Mouse (Mus musculus) MEL (cell line): Measurements from ENCODE around the gene Endog. TPM values are rescaled to one million over a fixed set of nuclear protein-coding genes. Genes with fewer than 3 reads are reported as not detected.
A peak's percentile ranks its signal among the peaks of the same experiment; 100 is the strongest.

ENCODE experiments used
- DNase-seq: peaks from one replicate; pipeline ENCODE4 v3.0.0; 2011; ENCODE audit warnings: low read depth, low spot score
- H3K27ac ChIP-seq: 2 replicates; pipeline ENCODE4 v1.5.1; 2012; ENCODE audit warnings: low read depth, mild to moderate bottlenecking, control low read depth, low read length, moderate library complexity; ENCODE audit not compliant: control insufficient read depth
- H3K27me3 ChIP-seq, 2 experiments: fragments of 150-350 bp in 1 of 2; sonication (generic) in 1 of 2; 2 replicates each; pipeline ENCODE4 v1.6.1; 2012; ENCODE audit warnings: low read length in 2 of 2, mild to moderate bottlenecking in 2 of 2, improper control_type of control experiment in 1 of 2, moderate library complexity in 1 of 2; ENCODE audit not compliant: insufficient read depth in 2 of 2, control insufficient read depth in 1 of 2
- H3K36me3 ChIP-seq, 2 experiments: 2 replicates each; pipeline ENCODE4 v1.6.1; 2012 to 2014; ENCODE audit warnings: low read length in 2 of 2, improper control_type of control experiment in 1 of 2, inconsistent platforms in 1 of 2, mild to moderate bottlenecking in 1 of 2; ENCODE audit not compliant: insufficient read depth in 2 of 2, control insufficient read depth in 1 of 2
- H3K4me1 ChIP-seq, 2 experiments: fragments of 150-350 bp in 1 of 2; sonication (generic) in 1 of 2; 2 replicates each; pipeline ENCODE4 v1.6.1; 2012; ENCODE audit warnings: low read length in 2 of 2, improper control_type of control experiment in 1 of 2, mild to moderate bottlenecking in 1 of 2; ENCODE audit not compliant: insufficient read depth in 2 of 2, control insufficient read depth in 1 of 2
- H3K4me3 ChIP-seq, 2 experiments: fragments of 150-350 bp in 1 of 2; sonication (generic) in 1 of 2; 2 replicates each; pipeline ENCODE4 v1.5.1; 2012; ENCODE audit warnings: low read depth in 2 of 2, low read length in 2 of 2, mild to moderate bottlenecking in 2 of 2, moderate library complexity in 2 of 2, control low read depth in 1 of 2, improper control_type of control experiment in 1 of 2; ENCODE audit not compliant: control insufficient read depth in 1 of 2, insufficient read depth in 1 of 2
- H3K79me2 ChIP-seq: 2 replicates; pipeline ENCODE4 v1.6.1; 2012; ENCODE audit warnings: mild to moderate bottlenecking, low read length, moderate library complexity; ENCODE audit not compliant: control insufficient read depth, poor library complexity, insufficient read depth
- H3K9ac ChIP-seq: 2 replicates; pipeline ENCODE4 v1.6.1; 2012; ENCODE audit warnings: low read depth, mild to moderate bottlenecking, control low read depth, low read length, moderate library complexity; ENCODE audit not compliant: control insufficient read depth, poor library complexity, severe bottlenecking
- H3K9me3 ChIP-seq: fragments of 150-350 bp; sonication (generic); replicated peaks from 2 replicates; pipeline ENCODE4 v1.6.1; 2012; ENCODE audit warnings: mild to moderate bottlenecking, low read length, improper control_type of control experiment, moderate library complexity; ENCODE audit not compliant: insufficient read depth
- CHD1 ChIP-seq: IDR thresholded peaks from 2 replicates; pipeline ENCODE4 v1.6.1; 2012; ENCODE audit warnings: low read depth, mild to moderate bottlenecking, inconsistent platforms, low read length, improper control_type of control experiment
- CTCF ChIP-seq, 3 experiments: IDR thresholded peaks in 2 of 3; conservative IDR thresholded peaks in 1 of 3; 2 replicates each; pipeline ENCODE4 v1.5.1; 2011 to 2012; ENCODE audit warnings: low read length in 3 of 3, low read depth in 2 of 3, mild to moderate bottlenecking in 2 of 3, improper control_type of control experiment in 1 of 3, inconsistent platforms in 1 of 3, mixed read lengths in 1 of 3, moderate library complexity in 1 of 3; ENCODE audit not compliant: control insufficient read depth in 1 of 3, insufficient read depth in 1 of 3, poor library complexity in 1 of 3, severe bottlenecking in 1 of 3
- E2F4 ChIP-seq: IDR thresholded peaks from 2 replicates; pipeline ENCODE4 v1.6.1; 2011; ENCODE audit warnings: low read depth, low read length, improper control_type of control experiment, borderline replicate concordance
- EP300 ChIP-seq, 2 experiments: IDR thresholded peaks; 2 replicates each; pipeline ENCODE4 v1.6.1; 2011; ENCODE audit warnings: improper control_type of control experiment in 2 of 2, low read length in 2 of 2, low read depth in 1 of 2, mild to moderate bottlenecking in 1 of 2
- ETS1 ChIP-seq: IDR thresholded peaks from 2 replicates; pipeline ENCODE4 v1.6.1; 2012; ENCODE audit warnings: low read depth, mild to moderate bottlenecking, inconsistent platforms, low read length, improper control_type of control experiment, moderate library complexity
- GATA1 ChIP-seq: IDR thresholded peaks from 2 replicates; pipeline ENCODE4 v1.6.1; 2011; ENCODE audit warnings: low read depth, low read length, improper control_type of control experiment
- HCFC1 ChIP-seq: IDR thresholded peaks from 2 replicates; pipeline ENCODE4 v1.6.1; 2012; ENCODE audit warnings: low read depth, mild to moderate bottlenecking, inconsistent platforms, low read length, improper control_type of control experiment, moderate library complexity
- JUND ChIP-seq: IDR thresholded peaks from 2 replicates; pipeline ENCODE4 v1.6.1; 2011; ENCODE audit warnings: low read depth, mild to moderate bottlenecking, improper control_type of control experiment, low read length
- KAT2A ChIP-seq: conservative IDR thresholded peaks from 2 replicates; pipeline ENCODE4 v1.6.1; 2012; ENCODE audit warnings: low read depth, low read length, improper control_type of control experiment, inconsistent platforms
- MAX ChIP-seq: IDR thresholded peaks from 2 replicates; pipeline ENCODE4 v1.6.1; 2011; ENCODE audit warnings: low read length, improper control_type of control experiment
- MEF2A ChIP-seq: IDR thresholded peaks from 2 replicates; pipeline ENCODE4 v1.6.1; 2014; ENCODE audit warnings: low read depth, mild to moderate bottlenecking, inconsistent platforms, low read length, improper control_type of control experiment; ENCODE audit not compliant: poor library complexity, insufficient replicate concordance, severe bottlenecking; ENCODE audit errors: extremely low read depth
- MYB ChIP-seq: IDR thresholded peaks from 2 replicates; pipeline ENCODE4 v1.6.1; 2011; ENCODE audit warnings: mild to moderate bottlenecking, low read depth, low read length, improper control_type of control experiment
- MYC ChIP-seq: IDR thresholded peaks from 2 replicates; pipeline ENCODE4 v1.6.1; 2011; ENCODE audit warnings: low read depth, mild to moderate bottlenecking, low read length, improper control_type of control experiment, moderate library complexity
- NELFE ChIP-seq: IDR thresholded peaks from 2 replicates; pipeline ENCODE4 v1.6.1; 2011; ENCODE audit warnings: low read depth, low read length, improper control_type of control experiment
- NRF1 ChIP-seq: IDR thresholded peaks from 2 replicates; pipeline ENCODE4 v1.6.1; 2014; ENCODE audit warnings: low read depth, mild to moderate bottlenecking, inconsistent platforms, low read length, improper control_type of control experiment, moderate library complexity; ENCODE audit not compliant: poor library complexity, insufficient read depth, severe bottlenecking
- POLR2AphosphoS2 ChIP-seq: IDR thresholded peaks from 2 replicates; pipeline ENCODE4 v1.6.1; 2011; ENCODE audit warnings: low read length, improper control_type of control experiment
- POLR2AphosphoS5 ChIP-seq: IDR thresholded peaks from 2 replicates; pipeline ENCODE4 v1.6.1; 2012; ENCODE audit warnings: low read depth, borderline replicate concordance, mild to moderate bottlenecking, inconsistent platforms, low read length, moderate library complexity, mixed read lengths
- RCOR1 ChIP-seq: IDR thresholded peaks from 2 replicates; pipeline ENCODE4 v1.6.1; 2012; ENCODE audit warnings: low read depth, mild to moderate bottlenecking, inconsistent platforms, low read length, improper control_type of control experiment
- SIN3A ChIP-seq: IDR thresholded peaks from 2 replicates; pipeline ENCODE4 v1.6.1; 2012; ENCODE audit warnings: low read length, improper control_type of control experiment, inconsistent platforms
- SMC3 ChIP-seq: IDR thresholded peaks from 2 replicates; pipeline ENCODE4 v1.6.1; 2011; ENCODE audit warnings: low read depth, low read length, improper control_type of control experiment
- TAL1 ChIP-seq: IDR thresholded peaks from 2 replicates; pipeline ENCODE4 v1.6.1; 2012; ENCODE audit warnings: mild to moderate bottlenecking, inconsistent platforms, low read length, moderate library complexity, mixed read lengths
- TBP ChIP-seq: IDR thresholded peaks from 2 replicates; pipeline ENCODE4 v1.8.0; 2011; ENCODE audit warnings: low read depth, low read length, improper control_type of control experiment
- UBTF ChIP-seq: IDR thresholded peaks from 2 replicates; pipeline ENCODE4 v1.6.1; 2012; ENCODE audit warnings: low read depth, mild to moderate bottlenecking, inconsistent platforms, low read length, improper control_type of control experiment, moderate library complexity, borderline replicate concordance; ENCODE audit not compliant: insufficient read depth
- ZKSCAN1 ChIP-seq: IDR thresholded peaks from 2 replicates; pipeline ENCODE4 v1.6.1; 2012; ENCODE audit warnings: low read depth, mild to moderate bottlenecking, inconsistent platforms, low read length, improper control_type of control experiment, moderate library complexity
- ZMIZ1 ChIP-seq: IDR thresholded peaks from 2 replicates; pipeline ENCODE4 v1.6.1; 2012; ENCODE audit warnings: low read depth, mild to moderate bottlenecking, inconsistent platforms, low read length, improper control_type of control experiment, moderate library complexity
- ZNF384 ChIP-seq: IDR thresholded peaks from 2 replicates; pipeline ENCODE4 v1.6.1; 2012; ENCODE audit warnings: low read depth, mild to moderate bottlenecking, inconsistent platforms, low read length, improper control_type of control experiment
- polyA plus RNA-seq, 2 experiments: library from polyadenylated mRNA; stranded (reverse) in 1 of 2; unstranded in 1 of 2; fragments of >175 nt in 1 of 2; fragments of >200 nt in 1 of 2; gene quantifications; 2 replicates each; pipeline versions ENCODE4 v1.2.1 to v1.2.4; 2012; ENCODE audit warnings: low replicate concordance in 2 of 2, low read depth in 1 of 2; ENCODE audit not compliant: insufficient read length in 2 of 2, insufficient read depth in 1 of 2, missing spikeins in 1 of 2
- total RNA-seq: library from RNA; depleted of rRNA; stranded (reverse); fragments of 300-350 nt; gene quantifications from 2 replicates; pipeline ENCODE4 v1.2.3, GENCODE M21; 2012

Gene Endog
- total and polyA plus RNA-seq, 3 experiments, result 19.4 to 27.2 TPM; not detected in 1

DNA sequence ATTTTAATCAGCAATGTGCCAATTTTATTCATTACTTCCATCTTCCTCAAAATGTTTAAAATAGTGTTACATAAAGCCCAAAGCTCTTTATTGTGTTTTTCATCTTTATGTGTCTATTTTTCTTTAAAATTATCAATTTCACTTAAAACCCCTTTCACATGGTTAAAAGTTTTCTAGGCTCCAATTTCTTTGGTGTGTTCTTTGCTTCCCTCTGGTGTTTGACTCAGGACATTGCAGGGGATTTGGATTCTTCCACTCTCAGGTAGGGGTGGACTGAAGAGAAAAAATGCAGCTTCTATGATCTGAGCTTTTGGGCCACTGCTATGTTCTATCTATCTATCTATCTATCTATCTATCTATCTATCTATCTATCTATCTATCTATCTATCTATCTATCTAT is 9.5 kb upstream of the Endog start (continued):
- no peak for TF ChIP-seq UBTF
- TF ChIP-seq TBP, result no peak
- TF ChIP-seq EP300 (IDR thresholded peaks at IDR 0.05; ENCODE audit: low read depth in 1 of 2, low read length in 2 of 2), result no peak
- TF ChIP-seq MEF2A, result no peak
- TF ChIP-seq HCFC1, result no peak
- peak; percentile 55; the same call in 1 of the 2 replicates for TF ChIP-seq SIN3A
- TF ChIP-seq GATA1, result no peak
- no peak for TF ChIP-seq KAT2A
- no peak for TF ChIP-seq ZMIZ1
- TF ChIP-seq ZKSCAN1, result no peak
- no peak for TF ChIP-seq E2F4
- peak; percentile 65; the same call in 1 of the 2 replicates for TF ChIP-seq MYC
- no peak for TF ChIP-seq RCOR1
- peak; percentile 96 for TF ChIP-seq SMC3
- TF ChIP-seq CHD1, result no peak
- TF ChIP-seq MYB, result no peak
- no peak for TF ChIP-seq NRF1
- no peak for TF ChIP-seq JUND
- no peak for TF ChIP-seq NELFE
- TF ChIP-seq MAX, result no peak
- peak; percentile 51; the same call in 1 of the 2 replicates for TF ChIP-seq ZNF384

DNA sequence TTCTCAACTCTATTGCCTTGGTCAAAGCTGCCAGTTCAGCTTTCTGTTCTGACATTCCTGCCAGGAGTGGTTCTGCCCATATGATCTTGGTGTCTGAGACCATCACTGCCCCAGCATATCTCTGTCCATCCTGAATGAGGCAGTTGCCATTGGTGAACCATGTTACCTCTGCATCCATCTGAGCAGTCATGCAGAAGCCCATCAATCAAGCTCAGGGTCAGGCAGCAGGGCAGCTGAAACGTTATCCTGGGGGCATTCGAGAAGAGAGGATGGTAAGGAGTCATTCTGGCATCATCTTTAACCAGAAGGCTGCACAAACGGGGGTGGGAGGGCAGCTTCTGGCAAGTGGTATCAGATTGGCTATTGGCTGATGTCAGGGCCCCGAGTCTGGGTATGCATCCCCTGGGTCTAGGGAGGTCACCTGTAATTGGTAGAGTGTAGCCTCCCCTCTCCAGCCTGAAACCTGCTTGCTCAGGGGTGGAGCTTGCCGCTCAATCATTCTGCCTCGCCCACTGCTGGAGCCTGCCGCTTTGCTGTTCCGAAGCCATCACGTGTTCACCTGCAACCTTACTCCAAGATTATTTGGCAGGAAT is 6.9 kb upstream of the Endog start:
- Histone ChIP-seq H3K9ac (no peak overlapping the region), H3K4me3 (no peak overlapping the region), H3K9me3 (no peaks in the 10 kb centered on the region), H3K79me2 (no peaks in the 10 kb centered on the region), H3K4me1 (no peaks in the 10 kb centered on the region), H3K36me3 (no peaks in the 10 kb centered on the region), H3K27me3 (peaks cover 0 to 2% of the 10 kb centered on the region in 2 experiments; a peak in 1 of 4 replicates), H3K27ac (no peak overlapping the region)
- TF ChIP-seq MYC (no peak), UBTF (no peak), ZKSCAN1 (no peak), POLR2AphosphoS5 (no peak), SIN3A (no peak), ETS1 (no peak), TAL1 (no peak), MAX (no peak), CTCF (IDR thresholded peaks at IDR 0.05 in 2 of 3, conservative IDR thresholded peaks at IDR 0.05 in 1 of 3; ENCODE audit: control insufficient read depth in 1 of 3, insufficient read depth in 1 of 3, low read depth in 2 of 3, low read length in 3 of 3, poor library complexity in 1 of 3, severe bottlenecking in 1 of 3) (no peak), E2F4 (no peak), POLR2AphosphoS2 (no peak), MYB (no peak)
- DNase-seq, result no peak
